Mouse (Mus musculus): ENCODE data around the gene Ipcef1.

Gene Ipcef1

DNA sequence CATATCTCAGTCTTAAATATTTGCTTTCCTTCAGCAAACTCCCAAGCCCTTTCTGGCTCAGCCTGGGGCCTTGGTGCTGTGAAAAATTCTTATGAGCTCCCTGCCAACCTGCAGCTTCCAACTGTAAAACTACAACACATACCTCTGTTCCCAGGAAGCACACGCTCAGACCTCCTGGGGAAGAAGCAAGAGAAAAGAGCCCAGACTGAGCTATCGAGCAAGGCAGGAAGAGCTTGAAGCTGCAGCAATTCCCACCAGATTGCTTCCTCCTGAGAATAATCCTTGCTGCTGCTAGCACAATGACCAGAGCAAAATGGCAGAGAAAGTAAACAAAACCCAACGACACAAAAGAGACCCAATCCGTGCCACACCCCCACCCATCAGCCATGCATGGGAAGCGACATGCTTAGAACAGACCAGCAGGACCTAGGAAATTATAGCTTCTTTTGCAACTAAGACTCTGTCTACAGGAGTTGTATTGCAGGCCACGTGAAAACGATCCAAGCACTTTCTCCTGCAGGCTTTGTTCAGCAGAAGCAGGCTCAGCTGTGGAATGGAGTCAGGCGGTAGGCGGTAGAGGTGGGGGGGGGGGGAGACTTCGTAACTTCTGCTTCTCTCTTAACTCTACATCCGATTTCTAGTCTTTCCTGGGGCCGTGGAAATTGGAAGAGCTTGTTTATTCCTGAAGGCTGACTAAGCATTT, at the start of gene Ipcef1:
Gene Ipcef1 (minus strand): TSS at position 164 of the 703 bp plus-strand sequence.
- no peak for DNase-seq (ENCODE audit: low read depth)

DNA sequence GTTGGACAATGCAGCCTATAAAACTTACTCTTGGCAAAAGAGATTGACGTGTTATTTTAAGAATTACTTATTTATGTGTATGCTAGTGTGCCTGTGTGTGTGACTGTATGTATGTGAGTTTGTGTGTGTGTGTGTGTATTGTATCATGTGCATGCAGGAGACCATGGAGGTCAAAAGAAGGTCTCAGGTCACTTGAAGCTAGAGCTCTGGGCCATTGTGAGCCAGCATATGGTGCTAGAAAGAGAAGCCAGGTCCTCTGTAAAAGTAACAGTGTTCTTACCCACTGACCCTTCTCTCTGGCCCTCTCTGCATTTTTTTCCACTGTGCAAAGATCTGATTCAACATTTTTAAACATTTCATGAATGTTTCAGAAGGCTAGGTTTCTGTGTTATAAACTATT, 25.7 kb upstream of the Ipcef1 start:
- DNase-seq (ENCODE audit: low read depth), result no peak

DNA sequence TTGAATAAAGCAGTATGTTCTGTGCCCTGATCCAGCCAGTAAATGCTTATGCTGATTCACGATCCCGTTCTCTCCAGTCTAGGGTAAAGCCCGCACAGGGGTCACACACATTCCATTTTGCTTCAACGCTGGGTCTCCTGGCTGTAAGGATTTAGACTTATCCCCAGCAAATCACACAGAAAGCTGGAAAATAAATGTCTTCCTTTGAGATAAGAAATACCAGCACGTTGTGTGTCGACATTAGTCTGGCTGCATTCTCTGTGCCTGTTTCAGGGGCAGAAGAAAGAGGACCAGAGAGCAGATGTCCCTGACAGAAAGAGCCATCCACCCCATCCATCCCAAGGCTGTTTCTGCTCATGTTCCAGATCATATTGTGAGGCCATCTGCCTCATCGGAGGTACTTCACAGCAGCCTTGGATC, 25.1 kb upstream of the Ipcef1 start:
- DNase-seq (ENCODE audit: low read depth), result no peak

DNA sequence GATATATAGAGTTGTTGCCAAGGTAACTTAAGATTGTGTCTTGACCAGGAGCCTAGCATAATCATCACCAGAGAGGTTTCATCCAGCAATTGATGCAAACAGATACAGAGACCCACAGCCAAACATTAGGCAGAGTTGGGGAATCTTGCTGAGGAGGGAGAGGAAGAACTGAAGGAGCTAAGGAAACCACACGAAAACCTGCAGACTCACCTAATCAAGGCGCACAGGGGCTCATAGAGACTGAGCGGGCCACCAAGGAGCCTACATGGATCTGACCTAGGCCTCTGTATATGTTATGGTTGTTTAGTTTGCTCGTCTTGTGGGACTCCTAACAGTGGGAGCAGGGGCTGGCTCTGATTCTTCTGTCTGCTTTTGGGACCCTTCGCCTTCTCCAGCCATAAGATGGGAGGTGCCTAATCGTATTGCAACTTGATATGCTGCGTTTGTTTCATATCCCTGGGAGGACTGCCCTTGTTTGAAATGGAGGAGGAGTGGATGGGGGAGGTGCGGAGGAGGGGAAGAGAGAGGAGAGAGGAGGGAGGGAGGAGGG, 24.5 kb upstream of the Ipcef1 start:
- DNase-seq (ENCODE audit: low read depth), result no peak

DNA sequence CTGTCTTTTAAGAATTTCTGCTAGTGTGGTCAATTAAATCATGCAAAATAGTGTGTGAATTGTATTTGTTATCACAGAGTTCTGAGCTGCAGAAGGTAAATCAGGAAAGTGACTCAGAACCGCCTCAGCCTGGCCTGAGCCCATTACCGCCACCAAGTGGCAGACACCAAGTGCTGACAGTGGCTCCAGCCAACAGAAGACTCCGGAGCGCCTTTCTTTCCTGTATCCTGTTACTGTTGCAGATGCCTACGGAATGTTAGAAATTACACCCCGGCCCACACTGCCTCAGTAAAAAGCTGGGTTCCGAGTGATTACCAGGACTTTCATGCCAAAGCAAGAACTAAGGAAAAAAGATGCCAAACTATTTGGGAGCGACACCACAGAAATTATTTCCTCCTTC, 23.9 kb upstream of the Ipcef1 start:
- no peak for DNase-seq (ENCODE audit: low read depth)

DNA sequence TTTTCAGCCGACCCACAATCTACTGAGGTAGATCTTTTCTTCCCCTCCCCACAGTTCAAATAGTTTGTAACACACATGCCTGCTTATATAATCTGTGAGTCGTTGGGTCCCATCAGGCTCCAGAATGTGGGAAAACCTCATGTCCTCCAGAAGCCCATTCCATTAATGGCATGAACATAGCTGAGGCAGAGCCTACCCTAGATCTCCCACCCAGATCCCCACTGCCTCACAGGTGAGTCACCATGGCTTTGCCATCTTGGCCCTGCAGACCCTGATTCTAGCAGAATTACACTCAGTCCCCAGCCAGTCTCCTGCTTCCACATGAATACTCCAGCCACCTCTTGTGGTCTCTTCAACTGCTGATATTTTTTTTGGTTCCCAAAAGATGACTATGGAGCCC, 23.4 kb upstream of the Ipcef1 start:
- no peak for DNase-seq (ENCODE audit: low read depth)

DNA sequence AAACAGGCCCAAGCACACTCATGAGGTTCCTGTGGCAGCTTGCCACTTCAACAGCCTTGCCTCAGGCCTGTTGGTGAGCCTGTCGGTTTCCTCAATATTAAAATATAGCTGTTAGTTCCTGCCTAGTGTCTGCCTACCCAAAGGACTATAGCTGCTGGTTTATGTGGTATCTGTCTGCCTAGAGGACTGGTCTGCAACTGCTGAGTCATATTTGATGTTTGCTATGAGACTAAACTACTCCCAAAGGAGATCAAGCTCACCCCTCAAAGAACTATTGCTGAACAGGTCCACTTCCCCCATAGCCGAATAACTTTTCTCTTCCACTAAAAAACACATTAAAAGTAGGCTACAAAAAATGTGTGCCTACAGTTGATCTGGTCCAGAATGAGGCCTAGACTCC, 22.0 kb upstream of the Ipcef1 start:
- no peak for DNase-seq (ENCODE audit: low read depth)

DNA sequence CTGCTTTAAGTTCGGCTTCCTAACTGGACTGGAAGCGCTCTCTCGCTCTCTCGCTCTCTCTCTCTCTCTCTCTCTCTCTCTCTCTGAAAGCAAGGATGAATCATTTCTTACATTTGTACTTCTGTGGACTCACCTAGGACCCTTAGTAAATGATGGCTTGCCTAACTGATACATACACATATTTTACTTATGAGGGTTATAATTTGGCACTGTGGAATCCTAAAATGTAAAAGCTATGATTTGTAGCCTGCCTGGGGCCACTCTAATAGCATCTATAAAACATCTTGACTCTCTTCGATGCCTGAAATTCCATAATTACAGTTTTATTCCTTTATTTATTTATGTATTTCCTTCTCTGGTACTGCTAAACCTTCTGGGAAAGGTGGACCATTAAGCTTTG, 18.6 kb upstream of the Ipcef1 start:
- DNase-seq (ENCODE audit: low read depth), result no peak

DNA sequence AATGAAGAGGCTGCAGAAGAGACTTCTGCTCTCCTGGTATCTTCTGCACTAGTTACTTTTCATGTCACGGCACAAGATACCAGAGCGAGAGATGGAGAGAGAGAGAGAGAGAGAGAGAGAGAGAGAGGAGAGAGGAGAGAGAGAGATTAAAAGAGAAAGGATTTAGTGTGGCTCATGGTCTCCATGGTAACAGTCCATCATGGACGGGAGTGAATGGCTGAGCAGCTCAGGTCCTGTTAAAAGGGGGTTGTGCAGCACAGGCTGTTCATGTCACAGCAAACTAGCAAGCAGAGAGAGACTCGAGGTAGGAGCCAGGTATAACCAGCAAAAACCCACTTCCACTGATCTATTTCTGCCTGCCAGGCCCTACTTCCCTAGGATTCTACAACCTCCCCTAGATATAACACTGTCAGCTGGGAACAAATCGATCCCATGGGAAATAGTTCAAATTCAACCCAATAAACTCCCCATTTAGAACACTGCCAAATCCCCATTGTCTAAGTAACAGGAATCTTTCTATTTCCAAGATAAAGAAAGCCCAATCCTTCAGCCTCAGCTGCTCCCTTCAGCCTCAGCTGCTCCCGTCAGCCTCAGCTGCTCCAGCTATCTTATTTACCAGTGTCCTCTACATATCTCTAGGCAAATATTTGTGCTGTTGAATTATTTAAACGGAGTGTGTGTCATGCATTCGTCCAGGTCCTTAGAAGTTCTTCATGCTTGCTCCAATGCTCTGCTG, 18.0 kb upstream of the Ipcef1 start:
- no peak for DNase-seq (ENCODE audit: low read depth)

DNA sequence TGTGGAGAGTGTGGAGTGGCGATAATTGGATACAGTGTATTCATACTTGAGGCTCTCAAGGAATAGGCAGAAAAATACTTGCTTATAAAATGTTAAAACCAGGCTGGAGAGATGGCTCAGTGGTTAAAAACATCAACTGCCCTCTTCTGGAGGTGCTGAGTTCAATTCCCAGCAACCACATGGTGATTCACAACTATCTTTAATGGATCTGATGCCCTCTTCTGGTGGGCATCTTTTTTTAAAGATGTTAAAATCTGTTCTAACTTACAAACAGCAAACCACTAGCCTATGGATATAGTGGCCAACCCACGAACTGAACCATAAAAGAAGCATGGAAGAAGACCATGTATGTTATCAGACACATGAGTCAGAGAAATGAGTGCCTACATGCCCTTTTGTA, 16.8 kb upstream of the Ipcef1 start:
- DNase-seq (ENCODE audit: low read depth), result no peak

DNA sequence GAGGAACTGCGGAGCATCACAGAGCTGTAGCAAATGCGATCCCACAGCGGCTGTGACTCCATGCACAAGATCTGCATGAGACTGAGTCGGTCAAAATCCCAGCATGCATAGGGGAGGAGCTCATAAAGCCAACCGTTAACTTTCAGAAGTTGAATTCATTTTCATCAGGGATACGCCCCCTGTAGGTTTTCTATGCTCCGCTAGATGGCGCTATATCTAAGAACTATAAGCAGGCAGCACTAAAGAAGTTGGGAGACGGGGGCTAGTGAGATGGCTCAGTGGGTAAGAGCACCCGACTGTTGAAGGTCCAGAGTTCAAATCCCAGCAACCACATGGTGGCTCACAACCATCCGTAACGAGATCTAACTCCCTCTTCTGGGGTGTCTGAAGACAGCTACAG, 16.3 kb upstream of the Ipcef1 start:
- DNase-seq (ENCODE audit: low read depth), result no peak

DNA sequence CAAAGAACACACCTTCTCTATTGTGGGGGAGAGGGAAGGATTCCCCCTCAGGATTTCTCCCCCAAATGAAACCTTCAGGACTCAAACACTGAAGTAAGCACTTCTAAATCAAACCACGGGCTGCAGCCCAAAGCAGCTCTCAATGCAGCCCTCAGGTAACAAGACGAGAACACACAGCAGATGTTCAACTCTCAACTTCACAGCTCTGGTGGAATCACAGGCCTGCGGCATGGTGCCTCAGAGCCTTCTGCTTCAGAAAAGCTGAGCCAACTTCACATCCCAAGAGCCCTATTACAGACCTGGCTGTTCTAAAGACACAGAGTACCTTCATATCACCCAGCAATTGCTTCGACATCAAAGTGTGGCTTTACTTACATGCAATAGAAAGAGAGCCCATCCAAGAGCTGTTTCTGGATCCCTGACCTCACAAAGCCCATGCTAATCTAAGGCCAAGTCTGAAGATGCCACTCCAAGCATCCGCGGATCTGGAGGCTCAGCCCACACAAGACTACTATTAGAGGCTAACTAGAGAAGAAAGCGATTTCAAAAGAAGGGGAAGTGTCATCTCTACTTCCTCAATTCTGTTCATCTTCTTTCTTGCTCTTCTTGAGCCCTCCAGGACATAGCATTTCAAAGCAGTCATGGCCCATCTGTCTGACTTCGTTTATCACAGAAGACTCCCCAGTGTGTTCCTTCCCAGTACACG, 11.6 kb upstream of the Ipcef1 start:
- DNase-seq (ENCODE audit: low read depth), result peak; percentile 34

DNA sequence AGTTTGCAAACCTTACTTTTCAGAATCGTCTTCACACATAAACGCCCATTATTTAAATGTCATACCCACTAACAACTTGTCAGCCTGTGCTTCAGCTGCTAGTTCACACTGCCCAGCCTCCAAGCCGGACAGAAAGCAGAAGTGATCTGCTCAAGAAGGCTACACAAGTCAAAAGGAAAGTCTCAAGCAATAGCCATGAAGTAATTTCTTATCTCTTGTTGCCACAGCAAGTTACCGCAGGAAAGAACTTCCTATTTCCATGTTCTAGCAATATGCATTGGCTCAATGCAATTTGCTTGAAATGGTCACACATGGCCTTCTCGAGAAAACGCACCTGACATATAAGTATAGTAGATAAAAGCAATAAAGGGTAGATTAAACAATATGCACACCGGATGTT, 10.7 kb upstream of the Ipcef1 start:
- peak; percentile 45 for DNase-seq (ENCODE audit: low read depth)

DNA sequence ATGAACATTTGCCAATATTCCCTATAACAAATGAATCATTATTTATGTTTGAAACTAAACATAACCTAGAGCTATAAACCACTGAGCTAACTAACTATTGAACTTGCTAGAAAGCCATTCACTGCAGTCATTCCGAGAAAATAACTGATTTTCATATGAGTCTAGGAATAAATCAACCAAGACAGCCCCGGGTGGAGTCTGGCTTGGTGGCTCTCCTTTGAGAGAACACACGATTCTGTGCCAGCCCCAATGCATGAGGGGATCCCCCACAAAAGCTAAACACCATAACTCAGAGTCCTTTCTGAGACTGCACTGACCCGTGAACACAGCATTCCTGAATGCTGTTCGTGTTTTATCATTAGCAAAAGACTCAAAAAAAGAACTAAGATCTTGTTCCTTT, 8.0 kb upstream of the Ipcef1 start:
- DNase-seq (ENCODE audit: low read depth), result no peak

DNA sequence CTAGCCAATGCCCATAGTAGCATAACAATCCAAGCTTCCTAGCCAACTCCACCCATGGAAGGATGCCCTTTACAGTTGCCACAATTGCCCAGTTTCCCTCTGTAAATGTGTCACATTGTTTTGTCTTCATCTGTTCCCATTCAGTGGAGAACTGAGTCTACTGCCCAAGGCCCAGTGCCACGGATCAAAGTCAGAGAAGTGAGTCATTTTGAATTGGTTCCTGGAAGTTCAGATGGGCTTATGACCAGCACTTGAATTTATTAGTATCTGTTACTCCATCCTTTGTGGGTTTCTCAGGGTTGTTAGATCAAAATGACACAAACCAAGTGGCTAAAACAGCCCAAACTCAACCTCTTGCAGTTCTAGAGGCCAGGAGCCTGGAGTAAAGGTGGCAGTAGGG, 5.3 kb upstream of the Ipcef1 start:
- no peak for DNase-seq (ENCODE audit: low read depth)

DNA sequence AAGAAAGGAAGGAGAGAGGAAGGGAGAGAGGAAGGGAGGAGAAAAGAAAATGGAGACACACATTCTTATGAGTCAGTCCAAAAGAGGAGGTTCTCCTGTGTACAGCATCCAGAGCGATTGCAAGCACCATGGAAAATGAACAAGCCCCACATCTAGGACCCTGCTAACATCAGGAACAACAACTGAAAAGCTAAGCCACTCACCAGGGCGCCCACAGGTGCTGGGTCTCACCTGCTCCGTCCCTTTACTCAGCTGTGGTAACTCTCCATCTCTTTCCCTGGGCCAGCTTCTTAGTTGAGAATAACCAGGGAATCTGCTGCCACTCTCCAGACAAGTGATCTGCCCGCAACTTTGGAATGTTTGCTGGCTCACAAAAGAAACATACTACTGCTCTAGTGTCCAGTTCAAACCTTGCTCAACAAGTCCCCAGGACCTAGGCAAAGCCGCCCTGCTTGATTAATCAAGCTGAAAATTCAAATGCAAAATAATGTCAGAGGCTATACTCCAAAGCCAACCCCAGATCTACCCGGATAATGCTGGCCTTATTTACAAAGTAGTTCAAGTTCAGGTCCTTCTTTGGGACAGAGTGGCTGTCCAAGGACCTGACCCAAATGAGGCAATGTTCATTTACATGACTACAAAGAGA, 2.4 kb upstream of the Ipcef1 start:
- DNase-seq (ENCODE audit: low read depth), result no peak

DNA sequence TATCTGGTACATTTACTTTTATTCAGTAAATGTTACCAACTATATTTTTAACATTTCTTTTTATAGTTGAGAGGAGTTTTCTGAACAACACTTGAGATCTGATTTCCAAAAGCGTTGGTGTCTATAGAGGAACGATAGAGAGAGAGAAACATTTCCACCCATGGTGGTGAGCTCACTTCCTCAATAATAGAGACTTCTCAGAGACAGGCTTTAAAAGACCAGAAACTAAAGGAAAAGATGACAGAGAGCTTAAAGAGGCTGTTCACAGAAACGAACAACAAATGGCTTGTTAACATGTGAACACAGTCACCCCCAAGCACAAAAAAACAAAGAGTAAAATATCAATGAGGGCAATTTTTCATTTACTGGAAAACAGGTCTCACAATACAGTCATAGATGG, 2.4 kb downstream of the Ipcef1 start:
- no peak for DNase-seq (ENCODE audit: low read depth)

DNA sequence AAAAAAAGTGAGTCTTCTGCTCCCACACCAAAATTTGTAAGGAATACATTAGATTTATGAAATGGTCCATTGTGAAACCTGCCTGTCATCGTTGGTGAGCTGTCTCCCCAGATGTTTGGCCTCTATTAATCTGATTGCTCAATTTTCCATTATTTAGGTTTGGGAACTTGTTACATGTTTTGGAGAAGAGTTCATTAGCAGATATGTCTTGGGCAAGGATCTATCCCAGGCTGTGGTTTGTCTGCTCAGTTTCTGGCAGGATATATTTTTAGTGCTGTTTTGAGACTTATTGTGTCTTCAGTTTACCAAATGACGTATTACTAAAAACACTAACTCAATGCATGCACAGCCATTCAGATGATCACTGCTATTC, 4.4 kb downstream of the Ipcef1 start:
- DNase-seq (ENCODE audit: low read depth), result no peak

DNA sequence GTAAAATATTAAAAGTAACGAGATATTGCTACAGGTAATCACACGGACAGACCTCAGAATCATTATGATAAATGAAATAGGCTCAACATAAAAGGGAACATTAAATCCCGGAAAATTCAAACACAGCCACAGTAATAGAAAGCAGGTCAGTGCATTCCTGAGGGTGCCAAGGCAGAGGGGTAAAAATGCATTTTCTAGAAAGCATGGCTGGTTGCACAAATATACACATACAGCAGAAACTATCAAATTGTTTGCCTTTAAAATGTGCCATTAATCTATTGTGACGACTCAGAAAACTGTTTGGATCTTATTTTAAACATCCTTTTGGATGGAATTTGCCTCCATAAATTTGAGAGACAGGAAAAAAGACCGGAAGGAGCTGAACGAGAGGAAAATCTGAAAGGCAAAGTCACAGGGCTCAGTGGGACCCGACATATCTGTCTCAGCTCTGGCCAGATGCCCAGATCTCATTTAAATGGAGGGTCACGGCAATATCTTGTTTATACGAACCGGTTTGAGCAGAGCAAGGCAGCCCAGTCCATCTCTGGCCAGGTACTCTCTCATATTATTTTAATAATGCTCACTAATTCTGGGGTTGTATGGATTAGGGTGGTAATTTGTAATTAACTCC, 4.9 kb downstream of the Ipcef1 start:
- no peak for DNase-seq (ENCODE audit: low read depth)

DNA sequence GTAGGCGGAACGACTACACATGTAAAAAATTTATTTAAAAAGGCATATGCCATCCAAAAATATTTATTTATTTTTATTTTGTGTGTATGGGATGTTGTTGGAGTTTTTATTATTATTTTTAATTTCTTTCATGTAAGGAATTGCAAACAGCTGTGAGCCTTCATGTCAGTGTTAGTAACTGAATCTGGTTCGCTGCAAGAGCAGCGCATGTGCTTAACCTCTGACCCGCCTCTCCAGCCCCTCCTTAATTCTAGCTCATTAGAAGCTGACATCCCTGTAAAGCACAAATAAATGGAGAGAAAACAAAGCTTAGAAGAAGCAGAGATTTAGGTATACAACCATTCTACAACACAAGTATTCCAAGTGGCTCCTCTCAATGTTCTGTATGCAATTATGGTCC, 8.4 kb downstream of the Ipcef1 start:
- DNase-seq (ENCODE audit: low read depth), result no peak

DNA sequence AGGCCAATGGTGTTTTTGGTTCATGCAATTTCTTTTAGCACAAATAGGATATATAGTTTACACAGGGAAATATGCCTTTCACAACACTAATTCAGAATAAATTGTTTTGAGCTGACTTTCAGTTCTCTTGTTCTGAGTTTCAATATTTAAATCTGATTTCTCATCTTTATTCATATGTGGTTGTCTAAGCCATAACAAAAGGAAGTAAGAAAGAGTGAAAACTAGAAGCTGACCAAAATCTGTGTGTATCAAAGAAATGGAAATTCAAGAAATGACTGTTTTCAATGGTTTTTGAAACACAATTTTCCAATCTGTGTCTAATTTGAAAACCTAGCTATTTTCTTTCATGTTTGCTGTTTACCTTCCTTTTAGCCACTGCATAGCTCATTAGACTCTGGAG, 11.2 kb downstream of the Ipcef1 start:
- DNase-seq (ENCODE audit: low read depth), result no peak

DNA sequence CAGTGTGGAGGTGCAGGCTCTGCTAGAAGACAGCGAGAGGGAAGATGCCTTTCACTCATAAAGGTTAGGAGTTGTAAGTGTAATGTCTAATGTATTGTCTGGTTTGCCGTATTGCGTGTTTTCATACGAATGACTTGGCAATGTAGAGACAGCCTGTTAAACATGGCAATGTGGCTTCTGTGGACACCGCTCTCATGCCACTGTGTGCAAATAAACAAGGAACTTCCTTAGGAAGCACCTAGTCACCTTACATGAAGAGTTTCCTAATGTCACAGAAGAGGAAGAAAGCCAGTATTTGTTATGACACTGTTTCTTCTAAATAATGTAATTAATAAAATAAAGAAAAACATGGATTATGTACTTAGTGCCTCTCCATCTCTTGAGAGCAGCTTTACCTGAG, 15.1 kb downstream of the Ipcef1 start:
- DNase-seq (ENCODE audit: low read depth), result no peak

All from c-Kit-positive CD71-negative TER-119-negative erythroid progenitor cells, embryonic 14.5 days (primary cell).